Mouse (Mus musculus) lung, postnatal 0 days (tissue): ENCODE data around the gene Aatf. TPM values are rescaled to one million over a fixed set of nuclear protein-coding genes. Genes with fewer than 3 reads are reported as not detected.

Experiments used
- ATAC-seq: fragments of 200-750 bp; cut with Nextera tagmentation; 2 replicates; pipeline ENCODE4 v1.8.0; 2017; ENCODE audit warnings: moderate library complexity
- DNase-seq: peaks from one replicate; pipeline ENCODE4 v3.0.0-alpha.2; 2016; ENCODE audit warnings: low spot score
- H3K27ac ChIP-seq: fragments of 300-500 bp; sonication (generic); 2 replicates; pipeline ENCODE4 v1.5.1; 2014; ENCODE audit warnings: antibody characterized with exemption, mild to moderate bottlenecking, low read length, mixed read lengths
- H3K27me3 ChIP-seq: fragments of 300-500 bp; sonication (generic); replicated peaks from 2 replicates; pipeline ENCODE4 v1.6.1; 2014; ENCODE audit warnings: low read length, mixed read lengths; ENCODE audit not compliant: insufficient read depth
- H3K36me3 ChIP-seq: fragments of 300-500 bp; sonication (generic); 2 replicates; pipeline ENCODE4 v1.6.1; 2014; ENCODE audit warnings: low read length, mixed read lengths; ENCODE audit not compliant: insufficient read depth
- H3K4me1 ChIP-seq: fragments of 300-500 bp; sonication (generic); 2 replicates; pipeline ENCODE4 v1.6.1; 2014; ENCODE audit warnings: antibody characterized with exemption, low read depth, low read length, mixed read lengths; ENCODE audit not compliant: insufficient read depth
- H3K4me2 ChIP-seq: fragments of 300-500 bp; sonication (generic); replicated peaks from 2 replicates; pipeline ENCODE4 v1.6.1; 2014; ENCODE audit warnings: low read depth, mild to moderate bottlenecking, low read length, moderate library complexity, mixed read lengths
- H3K4me3 ChIP-seq: fragments of 300-500 bp; sonication (generic); 2 replicates; pipeline ENCODE4 v1.5.1; 2014; ENCODE audit warnings: low read depth, low read length
- H3K9ac ChIP-seq: fragments of 300-500 bp; sonication (generic); replicated peaks from 2 replicates; pipeline ENCODE4 v1.6.1; 2014; ENCODE audit warnings: low read depth, mild to moderate bottlenecking
- H3K9me3 ChIP-seq: fragments of 300-500 bp; sonication (generic); 2 replicates; pipeline ENCODE4 v1.6.1; 2016; ENCODE audit warnings: low read length, mixed read lengths
- CTCF ChIP-seq: IDR thresholded peaks from 2 replicates; pipeline ENCODE4 v1.5.1; 2016; ENCODE audit warnings: antibody characterized with exemption, mild to moderate bottlenecking
- EP300 ChIP-seq: IDR thresholded peaks from 2 replicates; pipeline ENCODE4 v1.6.1; 2016; ENCODE audit warnings: antibody characterized with exemption, mild to moderate bottlenecking, control low read depth
- WGBS: fragments of 180-500 bp; shearing (Covaris S2); extraction: QIAGEN DNeasy Blood & Tissue Kit; methylation state at CpG from one replicate; pipeline ENCODE4 v1.1.7; 2014; 5-methylcytosine and 5-hydroxymethylcytosine counted together
- polyA plus RNA-seq: library from polyadenylated mRNA; unstranded; fragments of >200 nt; fragmentation: Nextera tagmentation; extraction: Ambion mirVana; gene quantifications from 2 replicates; pipeline ENCODE4 v1.2.1, GENCODE M21; 2015

The Aatf gene
- polyA plus RNA-seq, 1 experiment from 2014 or later = 19.4 TPM

- Histone ChIP-seq H3K9ac (no peak overlapping the region), H3K27me3 (no peaks in the 10 kb centered on the region), H3K27ac (no peak overlapping the region), H3K4me3 (no peak overlapping the region), H3K9me3 (no peaks in the 10 kb centered on the region), H3K4me2 (no peak overlapping the region), H3K36me3 (peaks cover 4% of the 10 kb centered on the region; the same call in 1 of the 2 replicates), H3K4me1 (no peaks in the 10 kb centered on the region)
- TF ChIP-seq CTCF (no peak), EP300 (no peak)
- ATAC-seq (no peak), DNase-seq (no peak)
These were observed 16.4 kb downstream of the Aatf start for GRCm38 (mm10) chr11:84496901-84497300.

DNA sequence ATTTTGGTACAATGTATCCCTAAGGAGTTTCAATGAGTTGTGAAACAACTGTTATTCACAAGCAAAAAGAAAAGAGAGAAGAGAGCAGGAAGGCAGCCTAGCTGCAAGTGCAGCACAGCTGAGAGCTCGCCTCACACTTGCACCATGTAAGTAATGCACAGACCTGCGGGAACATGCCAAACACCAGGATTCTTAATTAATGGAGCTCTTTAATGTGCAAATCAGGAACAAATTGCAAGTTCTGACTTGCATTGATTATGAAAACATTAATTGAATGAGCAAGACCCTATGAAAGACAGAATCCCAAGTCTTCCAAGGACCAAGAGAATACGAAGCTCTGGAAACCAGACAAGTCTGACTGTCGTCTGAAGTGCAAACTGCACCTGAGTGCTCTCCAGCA is 17.5 kb downstream of the Aatf start:
- ATAC-seq (no peak), DNase-seq (no peak)
- no peak overlapping the region for H3K4me3 ChIP-seq
- no peak overlapping the region for H3K27ac ChIP-seq
- no peaks in the 10 kb centered on the region for H3K9me3 ChIP-seq
- TF ChIP-seq EP300 (no peak), CTCF (no peak)
- H3K9ac ChIP-seq = no peak overlapping the region
- 75% methylated on average over 4 of the region's 4 CpGs for WGBS
- H3K27me3 ChIP-seq = no peaks in the 10 kb centered on the region
- H3K4me1 ChIP-seq = no peaks in the 10 kb centered on the region
- H3K36me3 ChIP-seq = peaks cover 14% of the 10 kb centered on the region; the same call in 1 of the 2 replicates
- no peak overlapping the region for H3K4me2 ChIP-seq

- Histone ChIP-seq H3K27me3 (no peaks in the 10 kb centered on the region), H3K27ac (no peak overlapping the region), H3K4me1 (no peaks in the 10 kb centered on the region), H3K4me3 (no peak overlapping the region), H3K9me3 (no peaks in the 10 kb centered on the region), H3K4me2 (no peak overlapping the region), H3K9ac (no peak overlapping the region), H3K36me3 (no peaks in the 10 kb centered on the region)
- ATAC-seq (no peak), DNase-seq (no peak)
- 69% methylated on average over 7 of the region's 7 CpGs for WGBS
- TF ChIP-seq CTCF (no peak), EP300 (no peak)
These were observed 31.7 kb downstream of the Aatf start for GRCm38 (mm10) chr11:84481661-84482060.

GRCm38 (mm10) chr11:84480451-84480850 is 32.9 kb downstream of the Aatf start:
- no peak overlapping the region for H3K4me3 ChIP-seq
- no peaks in the 10 kb centered on the region for H3K36me3 ChIP-seq
- H3K9me3 ChIP-seq = no peaks in the 10 kb centered on the region
- no peak overlapping the region for H3K27ac ChIP-seq
- H3K4me1 ChIP-seq = no peaks in the 10 kb centered on the region
- H3K27me3 ChIP-seq = no peaks in the 10 kb centered on the region
- H3K9ac ChIP-seq = no peak overlapping the region
- ATAC-seq (no peak), DNase-seq (no peak)
- H3K4me2 ChIP-seq = no peak overlapping the region
- WGBS = 35% methylated on average over 3 of the region's 3 CpGs
- TF ChIP-seq CTCF = no peak
- TF ChIP-seq EP300 = no peak

- ATAC-seq = no peak
These were observed 36.7 kb downstream of the Aatf start for GRCm38 (mm10) chr11:84476641-84477040.

GRCm38 (mm10) chr11:84475991-84476390 is 37.3 kb downstream of the Aatf start:
- Histone ChIP-seq H3K4me1 (no peaks in the 10 kb centered on the region), H3K27ac (no peak overlapping the region), H3K27me3 (no peaks in the 10 kb centered on the region), H3K36me3 (no peaks in the 10 kb centered on the region), H3K4me2 (no peak overlapping the region), H3K4me3 (no peak overlapping the region), H3K9me3 (no peaks in the 10 kb centered on the region), H3K9ac (no peak overlapping the region)
- WGBS = 92% methylated on average over 4 of the region's 4 CpGs
- ATAC-seq (no peak), DNase-seq (no peak)
- TF ChIP-seq CTCF (no peak), EP300 (no peak)

More at GRCm38 (mm10) chr11:84476641-84477040, 36.7 kb downstream of the Aatf start:
- Histone ChIP-seq H3K27ac (no peak overlapping the region), H3K9me3 (no peaks in the 10 kb centered on the region), H3K27me3 (no peaks in the 10 kb centered on the region), H3K36me3 (no peaks in the 10 kb centered on the region), H3K4me2 (no peak overlapping the region), H3K9ac (no peak overlapping the region), H3K4me1 (no peaks in the 10 kb centered on the region), H3K4me3 (no peak overlapping the region)
- TF ChIP-seq EP300 (no peak), CTCF (no peak)
- 95% methylated on average over 2 of the region's 2 CpGs for WGBS
- no peak for DNase-seq

DNA sequence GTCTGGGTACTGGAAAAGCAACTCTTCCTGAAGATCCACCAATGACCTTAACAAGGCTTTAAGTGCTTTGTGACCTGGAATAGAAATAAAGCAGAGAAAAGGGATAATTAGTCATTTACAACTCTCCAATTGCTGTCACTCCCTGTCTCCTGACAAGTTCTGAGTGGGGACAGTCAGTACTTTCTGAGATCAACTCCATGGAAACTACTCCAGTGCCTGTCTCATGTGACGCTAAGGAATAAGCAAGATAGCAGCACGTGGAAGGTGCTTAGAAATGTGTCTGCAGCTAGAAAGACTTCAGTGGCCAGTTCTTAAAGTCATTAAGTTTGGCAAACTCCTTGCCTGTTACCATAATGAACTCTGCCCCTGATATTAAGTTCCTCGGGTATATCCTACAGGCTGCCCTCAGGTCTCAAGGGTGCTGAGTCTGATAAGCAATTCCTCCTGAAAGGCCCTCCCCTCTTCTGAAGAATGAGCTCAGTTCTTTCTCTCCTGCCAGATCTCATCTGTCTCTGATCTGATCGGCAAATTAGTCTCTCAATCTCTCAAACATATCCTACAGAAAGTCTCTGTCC is 40.1 kb downstream of the Aatf start:
- H3K27me3 ChIP-seq = no peaks in the 10 kb centered on the region
- TF ChIP-seq EP300 (no peak), CTCF (no peak)
- H3K27ac ChIP-seq = no peak overlapping the region
- H3K36me3 ChIP-seq = no peaks in the 10 kb centered on the region
- WGBS = 72% methylated on average over 4 of the region's 4 CpGs
- DNase-seq = no peak
- ATAC-seq = no peak
- no peaks in the 10 kb centered on the region for H3K9me3 ChIP-seq
- no peak overlapping the region for H3K4me2 ChIP-seq
- H3K4me1 ChIP-seq = no peaks in the 10 kb centered on the region
- H3K9ac ChIP-seq = no peak overlapping the region
- no peak overlapping the region for H3K4me3 ChIP-seq
